ENCODE assay signal across 14 mouse cellular contexts in the genomic region with DNA sequence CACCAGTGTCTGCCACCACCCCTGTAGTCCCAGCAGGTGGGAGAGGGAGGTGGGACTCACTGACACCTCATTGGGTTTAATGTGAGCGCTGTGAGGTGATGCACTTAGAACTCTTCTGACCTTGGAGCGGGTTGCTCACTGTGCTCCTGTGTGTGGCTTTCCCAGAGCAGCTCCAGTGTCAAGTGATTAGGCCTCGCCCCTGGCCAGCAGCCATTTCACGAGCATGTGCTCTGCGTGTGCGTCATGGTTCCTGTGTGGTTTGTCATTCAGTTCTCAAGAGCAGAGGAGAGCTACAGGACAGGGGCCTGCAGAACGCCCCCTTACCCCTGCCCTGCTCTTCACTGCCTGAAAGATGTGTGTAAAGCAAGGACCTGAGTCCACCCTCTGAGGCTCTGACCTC.
"Had no signal": no experiment of that assay in that cellular context is flagged by ENCODE, and none has a peak within 500 bp of the region (broad histone marks: within the 10 kb centered on the region; RNA-seq: fewer than 3 reads in every experiment).

No protein-coding gene starts in this region.

- H3K4me2 ChIP-seq: limb, embryonic 15.5 days; liver, embryonic 12.5 days; lung, embryonic 14.5 days; midbrain, embryonic 11.5 days; midbrain, embryonic 15.5 days; neural tube, embryonic 13.5 days had no signal

- H3K27me3 ChIP-seq: limb, embryonic 15.5 days; liver, embryonic 12.5 days; megakaryocyte, embryonic 14.5 days; midbrain, embryonic 15.5 days; neural tube, embryonic 13.5 days had no signal

- H3K4me3 ChIP-seq: left cerebral cortex, adult 2 months; limb, embryonic 15.5 days; liver, embryonic 12.5 days; megakaryocyte, embryonic 14.5 days; midbrain, embryonic 15.5 days; neural tube, embryonic 13.5 days had no signal

- ATAC-seq: midbrain, embryonic 15.5 days had no signal

- DNase-seq: kidney, postnatal 10 days; kidney, postnatal 4 days; lung, embryonic 14.5 days; lung, postnatal 10 days; retina, postnatal 1 day; right cerebral cortex, postnatal 14 days; thymus, postnatal 36 days had no signal
